21 mouse cellular contexts compared by ENCODE assay signal in the genomic region with DNA sequence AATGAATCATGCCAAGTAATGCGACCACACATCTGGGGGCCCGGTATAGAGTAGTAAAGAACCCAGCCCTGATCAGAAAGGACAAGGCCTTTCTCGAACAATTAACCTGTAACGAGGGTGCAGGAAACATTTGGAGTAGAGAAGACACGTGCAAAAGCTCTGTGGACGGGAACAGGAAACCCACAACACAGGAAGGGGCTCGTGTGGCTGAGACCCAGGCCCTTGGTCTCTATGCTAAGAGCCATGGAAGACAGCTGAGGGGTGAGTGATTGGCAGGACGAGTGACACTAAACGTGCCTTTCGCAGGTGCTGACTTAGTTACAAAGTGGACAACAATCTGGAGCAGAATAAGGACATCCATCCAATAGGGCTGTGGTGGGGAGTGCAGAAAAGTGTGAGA.
DNase-seq lines count a peak whose midpoint lies in the region; ATAC-seq lines count a peak whose summit lies in the region.
"Had no signal": no experiment of that assay in that cellular context is flagged by ENCODE, and none has a peak within 500 bp of the region (broad histone marks: within the 10 kb centered on the region; RNA-seq: fewer than 3 reads in every experiment).

No protein-coding gene starts in this region.

- H3K9me3 ChIP-seq in midbrain, embryonic 10.5 days (replicated peaks) = no peaks in the 10 kb centered on the region
- H3K9me3 ChIP-seq: embryonic facial prominence, embryonic 10.5 days; forebrain, embryonic 13.5 days; heart, embryonic 12.5 days; hindbrain, embryonic 12.5 days had no signal

- H3K36me3 ChIP-seq in midbrain, embryonic 10.5 days = no peaks in the 10 kb centered on the region
- H3K36me3 ChIP-seq: embryonic facial prominence, embryonic 10.5 days; heart, embryonic 12.5 days; hindbrain, embryonic 12.5 days had no signal

- WGBS in midbrain, embryonic 10.5 days = 86% methylated on average over 10 of the region's 10 CpGs

- peak; percentile 73 for ATAC-seq in activated CD4-positive, CD25-positive, alpha-beta regulatory T cell, adult 4 months
- ATAC-seq: forebrain, embryonic 13.5 days; forebrain, postnatal 0 days; hindbrain, embryonic 16.5 days had no signal

- no peak overlapping the region for H3K27ac ChIP-seq in midbrain, embryonic 10.5 days (replicated peaks)
- H3K27ac ChIP-seq: embryonic facial prominence, embryonic 10.5 days; forebrain, embryonic 13.5 days; hindbrain, embryonic 12.5 days had no signal

- peak; percentile 3 for DNase-seq in 416B (ENCODE audit: low read depth)
- DNase-seq in CD4-positive helper T cell, adult 2 months (ENCODE audit: low read depth, low spot score) = peak; percentile 24
- peak; percentile 43 for DNase-seq in thymus, postnatal 14 days
- DNase-seq in spleen, postnatal 10 days (ENCODE audit: low spot score in 2 of 2) = no peak
- DNase-seq in adrenal gland, adult (ENCODE audit: inconsistent age in 2 of 2, low spot score in 1 of 2) = no peak
- no peak for DNase-seq in urinary bladder, adult 18-20 months (ENCODE audit: low spot score in 2 of 2)
- DNase-seq in midbrain, embryonic 10.5 days (ENCODE audit: low spot score) = no peak
- DNase-seq: adrenal gland, adult 2 months; adrenal gland, postnatal 25 days; B cell, adult 2 months; cerebellum, adult 18-20 months; cerebellum, adult 9-11 months; forebrain, postnatal 0 days; gastrocnemius, postnatal 14 days; heart, postnatal 36 days had no signal

- no peaks in the 10 kb centered on the region for H3K4me1 ChIP-seq in midbrain, embryonic 10.5 days
- H3K4me1 ChIP-seq: embryonic facial prominence, embryonic 10.5 days; forebrain, embryonic 13.5 days; heart, embryonic 12.5 days; hindbrain, embryonic 12.5 days had no signal

- H3K27me3 ChIP-seq in midbrain, embryonic 10.5 days (ENCODE audit: low read depth, poor library complexity, severe bottlenecking) = no peaks in the 10 kb centered on the region
- H3K27me3 ChIP-seq: forebrain, embryonic 13.5 days; heart, embryonic 12.5 days; hindbrain, embryonic 12.5 days had no signal

- no peak overlapping the region for H3K4me3 ChIP-seq in midbrain, embryonic 10.5 days
- H3K4me3 ChIP-seq: embryonic facial prominence, embryonic 10.5 days; forebrain, embryonic 13.5 days; heart, embryonic 12.5 days; hindbrain, embryonic 12.5 days had no signal

Comparison
In these comparisons a context has a peak if more than half of its experiments do, and no peak if none do; other contexts are left out.
1. DNase-seq: peak in 416B (single experiment), CD4-positive helper T cell, adult 2 months (single experiment) and thymus, postnatal 14 days (single experiment); none in spleen, postnatal 10 days (0 of 2), adrenal gland, adult (0 of 2), urinary bladder, adult 18-20 months (0 of 2) and midbrain, embryonic 10.5 days (single experiment).